In the genomic region with DNA sequence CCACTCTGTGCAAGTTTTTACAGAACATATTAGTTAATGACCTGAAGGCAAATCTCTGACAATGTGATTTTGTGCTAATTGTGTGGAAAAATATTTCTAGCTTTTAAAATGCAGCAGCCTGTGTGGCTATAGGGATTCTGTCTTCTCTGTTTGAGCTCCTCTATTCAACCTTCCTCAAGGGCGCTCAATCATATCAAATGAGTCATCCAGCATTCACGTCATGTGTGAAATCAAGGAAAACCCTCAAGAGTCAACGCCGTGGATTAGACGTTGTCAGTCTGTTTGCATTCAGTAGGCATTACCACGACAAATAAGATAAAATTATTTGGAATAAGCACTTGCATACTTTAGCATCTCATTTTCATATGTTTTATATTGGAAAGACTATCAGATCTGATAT, we compare ENCODE assay signal across 20 mouse cellular contexts. TPM values are rescaled to one million over a fixed set of nuclear protein-coding genes. Genes with fewer than 3 reads are reported as not detected.
DNase-seq lines count a peak whose midpoint lies in the region; ATAC-seq and TF ChIP-seq lines count a peak whose summit lies in the region.
"Had no signal": no experiment of that assay in that cellular context is flagged by ENCODE, and none has a peak within 500 bp of the region (broad histone marks: within the 10 kb centered on the region; RNA-seq: fewer than 3 reads in every experiment).

No protein-coding gene starts in this region.

- H3K9ac ChIP-seq in neural tube, embryonic 12.5 days: no peak overlapping the region
- no peak overlapping the region for H3K9ac ChIP-seq in hindbrain, embryonic 12.5 days
- no peak overlapping the region for H3K9ac ChIP-seq in midbrain, embryonic 14.5 days (replicated peaks; ENCODE audit: low read length)
- no peak overlapping the region for H3K9ac ChIP-seq in liver, postnatal 0 days (replicated peaks)
- H3K9ac ChIP-seq: lung, embryonic 14.5 days had no signal

- H3K36me3 ChIP-seq in neural tube, embryonic 12.5 days: no peaks in the 10 kb centered on the region
- H3K36me3 ChIP-seq in hindbrain, embryonic 12.5 days: no peaks in the 10 kb centered on the region
- H3K36me3 ChIP-seq in midbrain, embryonic 14.5 days (ENCODE audit: control insufficient read depth, insufficient read depth, low read length): no peaks in the 10 kb centered on the region
- no peaks in the 10 kb centered on the region for H3K36me3 ChIP-seq in liver, postnatal 0 days (replicated peaks; ENCODE audit: insufficient read depth, low read length)

- H3K4me2 ChIP-seq in neural tube, embryonic 12.5 days (replicated peaks): no peak overlapping the region
- H3K4me2 ChIP-seq in hindbrain, embryonic 12.5 days (replicated peaks): no peak overlapping the region
- no peak overlapping the region for H3K4me2 ChIP-seq in midbrain, embryonic 14.5 days (ENCODE audit: low read length)
- no peak overlapping the region for H3K4me2 ChIP-seq in liver, postnatal 0 days (ENCODE audit: low read depth, low read length)
- H3K4me2 ChIP-seq: heart, embryonic 11.5 days; liver, embryonic 11.5 days; lung, embryonic 14.5 days had no signal

- 0 out of 2 replicates have a peak, but pooled peaks have one; percentile 48 for ATAC-seq in neural tube, embryonic 12.5 days (ENCODE audit: low FRiP score, low read depth)
- ATAC-seq in hindbrain, embryonic 12.5 days (ENCODE audit: low FRiP score): peak; percentile 80
- peak; percentile 69; the same call in 1 of the 2 replicates for ATAC-seq in midbrain, embryonic 14.5 days (ENCODE audit: low FRiP score, low TSS enrichment)
- ATAC-seq in liver, postnatal 0 days: no peak
- ATAC-seq in activated CD4-positive, CD25-positive, alpha-beta regulatory T cell, adult 4 months: no peak
- ATAC-seq: inflammation-experienced regulatory T-cells, adult 6 months had no signal

- H3K9me3 ChIP-seq in neural tube, embryonic 12.5 days: no peaks in the 10 kb centered on the region
- no peaks in the 10 kb centered on the region for H3K9me3 ChIP-seq in hindbrain, embryonic 12.5 days (replicated peaks)
- H3K9me3 ChIP-seq in midbrain, embryonic 14.5 days (ENCODE audit: control insufficient read depth, low read length): no peaks in the 10 kb centered on the region
- H3K9me3 ChIP-seq in liver, postnatal 0 days (ENCODE audit: low read length): no peaks in the 10 kb centered on the region

- no peaks in the 10 kb centered on the region for H3K27me3 ChIP-seq in neural tube, embryonic 12.5 days (replicated peaks)
- no peaks in the 10 kb centered on the region for H3K27me3 ChIP-seq in hindbrain, embryonic 12.5 days
- no peaks in the 10 kb centered on the region for H3K27me3 ChIP-seq in midbrain, embryonic 14.5 days (ENCODE audit: control insufficient read depth, insufficient read depth, low read length)
- H3K27me3 ChIP-seq in liver, postnatal 0 days (ENCODE audit: insufficient read depth, low read length): no peaks in the 10 kb centered on the region

- no peak for TF ChIP-seq EP300 in liver, postnatal 0 days (IDR thresholded peaks at IDR 0.05; ENCODE audit: low read depth)

- no peak overlapping the region for H3K4me3 ChIP-seq in neural tube, embryonic 12.5 days
- H3K4me3 ChIP-seq in hindbrain, embryonic 12.5 days: no peak overlapping the region
- H3K4me3 ChIP-seq in midbrain, embryonic 14.5 days (replicated peaks; ENCODE audit: low read depth, low read length): no peak overlapping the region
- H3K4me3 ChIP-seq in liver, postnatal 0 days (ENCODE audit: low read depth, low read length): no peak overlapping the region

- 46% methylated on average over 6 of the region's 6 CpGs for WGBS in neural tube, embryonic 12.5 days
- 37% methylated on average over 6 of the region's 6 CpGs for WGBS in hindbrain, embryonic 12.5 days
- 2% methylated on average over 6 of the region's 6 CpGs for WGBS in midbrain, embryonic 14.5 days
- 71% methylated on average over 6 of the region's 6 CpGs for WGBS in liver, postnatal 0 days (ENCODE audit: insufficient replicate concordance)

- DNase-seq in neural tube, embryonic 10.5 days (ENCODE audit: extremely low spot score, low spot score): no peak
- DNase-seq in midbrain, embryonic 14.5 days: peak; percentile 72
- DNase-seq in liver, postnatal 0 days: no peak
- DNase-seq in cerebellum, adult 9-10 months: no peak
- DNase-seq: adrenal gland, adult 8-10 months; cerebellum, postnatal 14 days; heart, postnatal 14 days; kidney, adult 2 months; kidney, postnatal 25 days; lung, embryonic 14.5 days; lung, postnatal 36 days; right cerebral cortex, adult 18-20 months; thymus, postnatal 14 days had no signal

- H3K4me1 ChIP-seq in neural tube, embryonic 12.5 days: no peaks in the 10 kb centered on the region
- H3K4me1 ChIP-seq in hindbrain, embryonic 12.5 days: no peaks in the 10 kb centered on the region
- no peaks in the 10 kb centered on the region for H3K4me1 ChIP-seq in midbrain, embryonic 14.5 days (ENCODE audit: control insufficient read depth, insufficient read depth, low read length)
- no peaks in the 10 kb centered on the region for H3K4me1 ChIP-seq in liver, postnatal 0 days (ENCODE audit: insufficient read depth)

- TF ChIP-seq CTCF in liver, postnatal 0 days (IDR thresholded peaks at IDR 0.05; ENCODE audit: low read depth): no peak

- H3K27ac ChIP-seq in neural tube, embryonic 12.5 days: no peak overlapping the region
- H3K27ac ChIP-seq in hindbrain, embryonic 12.5 days: no peak overlapping the region
- 0 out of 2 replicates have a peak overlapping the region, but pooled peaks have one; percentile 32 for H3K27ac ChIP-seq in midbrain, embryonic 14.5 days (replicated peaks; ENCODE audit: low read depth, low read length)
- H3K27ac ChIP-seq in liver, postnatal 0 days (ENCODE audit: low read depth): no peak overlapping the region

RNA-seq across cellular contexts. Expression of gene 4921530L21Rik, which starts 18.4 kb away (rescaled TPM):
- polyA plus RNA-seq in neural tube, embryonic 12.5 days (2016; fragmentation: Nextera tagmentation; extraction: Ambion mirVana): not detected in 2 replicates
- not detected in 2 replicates for polyA plus RNA-seq in hindbrain, embryonic 12.5 days (2016; fragmentation: Nextera tagmentation; extraction: Ambion mirVana)
- polyA plus RNA-seq in midbrain, embryonic 14.5 days (2014; fragmentation: Nextera tagmentation; extraction: Ambion mirVana): not detected in 2 replicates
- not detected in 2 replicates for polyA plus RNA-seq in liver, postnatal 0 days (2015; fragmentation: Nextera tagmentation; extraction: Ambion mirVana)
- polyA plus RNA-seq in activated CD4-positive, CD25-positive, alpha-beta regulatory T cell, adult 4 months (2017; shearing (Covaris generic)): not detected
- polyA plus RNA-seq: heart, embryonic 11.5 days; inflammation-experienced regulatory T-cells, adult 6 months; kidney, adult 2 months; limb, embryonic 11.5 days; liver, embryonic 11.5 days; lung, embryonic 14.5 days had no signal

Comparison
In these comparisons a context has a peak if more than half of its experiments do, and no peak if none do; other contexts are left out.
1. ATAC-seq: peak in neural tube, embryonic 12.5 days (single experiment), hindbrain, embryonic 12.5 days (single experiment) and midbrain, embryonic 14.5 days (single experiment); none in liver, postnatal 0 days (single experiment) and activated CD4-positive, CD25-positive, alpha-beta regulatory T cell, adult 4 months (single experiment).